Mouse (Mus musculus): Measurements from ENCODE around the gene Cckar. TPM values are rescaled to one million over a fixed set of nuclear protein-coding genes. Genes with fewer than 3 reads are reported as not detected.
"Not testable (repeated sequence)": the region's sequence is repeated elsewhere in the genome, so short reads cannot be mapped to it uniquely, and the experiment has no call there.

Gene Cckar
- total RNA-seq, 1 experiment from 2014 or later = not detected

GRCm38 (mm10) chr5:53676671-53677070, 30.8 kb downstream of the Cckar start:
- ATAC-seq (replicated peaks; ENCODE audit: low read depth, poor library complexity, severe bottlenecking) = no peak

DNA sequence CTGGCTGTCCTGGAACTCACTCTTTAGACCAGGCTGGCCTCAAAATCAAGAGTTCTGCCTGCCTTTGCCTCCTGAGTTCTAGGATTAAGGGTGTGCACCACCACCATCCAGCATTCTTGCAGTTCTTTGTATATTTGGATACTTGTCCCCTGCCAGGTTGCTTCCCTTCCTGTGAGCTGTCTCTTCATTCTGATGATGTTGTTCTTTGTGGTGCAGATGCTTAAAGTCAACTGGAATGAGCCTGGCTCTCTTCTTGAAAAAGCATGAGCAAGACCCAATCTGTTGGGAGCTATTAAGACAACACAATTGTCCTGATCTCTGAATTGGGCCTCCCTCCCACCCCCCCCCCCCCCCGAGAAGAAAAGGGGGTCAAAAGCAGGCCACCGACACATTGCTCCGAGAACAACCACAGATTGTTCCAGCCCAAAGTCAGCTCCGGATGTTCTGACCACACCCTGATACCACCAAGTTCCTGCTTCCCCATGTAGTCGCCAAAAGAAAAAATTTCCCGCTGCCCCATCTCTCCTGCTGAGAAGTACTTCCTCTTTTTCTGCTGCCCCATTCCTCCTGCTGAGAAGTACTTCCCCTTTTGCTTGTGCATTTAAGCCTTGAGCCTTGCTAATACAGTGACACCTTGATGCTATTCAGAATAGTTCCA, 33.9 kb downstream of the Cckar start:
- not testable (repeated sequence) for ATAC-seq (replicated peaks; ENCODE audit: low read depth, poor library complexity, severe bottlenecking)

- peak; percentile 95 for ATAC-seq (replicated peaks; ENCODE audit: low read depth, poor library complexity, severe bottlenecking)
Observed at GRCm38 (mm10) chr5:53672352-53672751, 35.2 kb downstream of the Cckar start.

DNA sequence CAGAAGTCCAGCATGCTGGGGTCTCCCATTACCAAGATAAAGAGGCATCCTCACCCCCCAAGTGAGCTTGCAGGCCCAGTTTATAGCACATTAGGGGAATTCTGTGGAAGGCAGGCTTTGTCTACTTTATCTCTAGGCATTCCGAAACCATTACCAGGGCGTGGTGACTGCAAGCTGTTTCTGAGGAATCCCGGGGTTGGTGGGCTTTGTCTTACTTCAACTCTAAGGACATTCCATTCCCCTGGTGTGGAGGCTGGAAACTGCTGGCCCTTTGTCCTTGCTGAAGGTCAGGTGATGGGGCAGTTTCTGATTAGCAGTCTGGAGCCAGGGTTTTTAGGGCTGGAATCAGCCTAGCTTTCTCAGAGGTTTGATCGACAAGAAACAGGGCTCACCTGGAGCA, 36.0 kb downstream of the Cckar start:
- ATAC-seq (replicated peaks; ENCODE audit: low read depth, poor library complexity, severe bottlenecking) = no peak

DNA sequence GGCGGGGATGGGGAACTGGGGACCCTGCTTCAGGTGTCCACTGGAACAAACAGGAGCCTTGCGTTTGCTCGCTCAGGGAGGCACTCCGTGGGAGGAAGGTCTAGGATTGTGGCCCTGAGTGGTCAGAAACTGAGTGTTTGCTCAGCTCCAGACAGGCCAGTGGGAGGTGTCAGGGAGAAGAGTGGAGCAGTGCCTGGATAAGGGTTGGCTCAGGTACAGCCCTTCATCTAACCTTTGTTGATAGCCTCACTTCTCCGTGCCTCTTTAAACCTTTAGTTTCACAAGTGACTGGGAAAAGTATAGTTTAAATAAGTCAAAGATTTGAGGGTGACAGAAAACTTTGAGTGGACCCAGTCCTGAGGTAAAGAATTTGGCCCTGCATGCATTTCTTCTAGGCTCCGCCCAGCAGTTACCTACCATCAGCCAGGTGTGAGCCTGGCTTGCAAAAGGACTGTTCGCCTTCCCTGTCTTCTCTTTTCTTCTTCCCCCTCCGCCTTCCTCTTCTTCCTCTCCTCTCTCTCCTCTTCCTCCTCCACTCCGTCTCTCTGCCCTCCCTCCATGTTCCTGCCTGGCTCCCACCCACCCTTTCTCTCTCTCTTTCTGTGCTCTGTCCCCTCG, 37.1 kb downstream of the Cckar start:
- ATAC-seq (replicated peaks; ENCODE audit: low read depth, poor library complexity, severe bottlenecking) = no peak

- no peak for ATAC-seq (replicated peaks; ENCODE audit: low read depth, poor library complexity, severe bottlenecking)
Observed at GRCm38 (mm10) chr5:53668021-53668420, 39.5 kb downstream of the Cckar start.

GRCm38 (mm10) chr5:53663665-53664064, 43.8 kb downstream of the Cckar start:
- ATAC-seq (replicated peaks; ENCODE audit: low read depth, poor library complexity, severe bottlenecking) = no peak

GRCm38 (mm10) chr5:53662413-53662812, 45.1 kb downstream of the Cckar start:
- ATAC-seq (replicated peaks; ENCODE audit: low read depth, poor library complexity, severe bottlenecking) = peak; percentile 37

- 0 out of 2 replicates have a peak, but pooled peaks have one; percentile 19 for ATAC-seq (replicated peaks; ENCODE audit: low read depth, poor library complexity, severe bottlenecking)
Observed at GRCm38 (mm10) chr5:53661508-53661907, 46.0 kb downstream of the Cckar start.

DNA sequence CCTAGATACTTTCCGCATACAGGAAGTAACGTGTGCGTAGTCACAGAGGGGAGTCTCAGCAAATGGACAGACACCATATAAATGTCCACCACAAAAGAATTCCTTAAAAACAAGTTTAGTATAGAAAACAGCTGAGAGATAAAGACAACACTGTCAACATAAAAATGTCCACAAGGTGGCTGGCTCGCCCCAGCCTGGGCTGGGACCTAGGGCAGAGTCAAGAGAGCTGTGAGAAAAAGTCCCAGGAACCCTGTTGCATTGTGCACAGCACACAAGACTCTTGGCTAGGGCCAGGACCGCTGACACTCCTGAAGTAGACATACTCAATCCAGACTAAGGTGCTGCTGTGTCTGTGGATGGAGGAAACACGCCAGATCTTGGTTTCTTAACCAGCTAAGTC, 49.6 kb downstream of the Cckar start:
- 0 out of 2 replicates have a peak, but pooled peaks have one; percentile 52 for ATAC-seq (replicated peaks; ENCODE audit: low read depth, poor library complexity, severe bottlenecking)

GRCm38 (mm10) chr5:53656596-53656995, 50.9 kb downstream of the Cckar start:
- ATAC-seq (replicated peaks; ENCODE audit: low read depth, poor library complexity, severe bottlenecking) = no peak

Other genes starting within 250 kb of the Cckar start
- gene Rbpj, start 241.6 kb downstream of the Cckar start, total RNA-seq (2017) = 41.7 and 51.3 TPM in 2 replicates
- gene Tbc1d19, start 101.9 kb upstream of the Cckar start, total RNA-seq (2017) = 12.6 and 18.1 TPM in 2 replicates